Mouse (Mus musculus) frontal cortex, postnatal 14 days (tissue): ENCODE data around the gene Nsdhl.

Experiments
- DNase-seq, 2 experiments: peaks; one replicate each; pipeline ENCODE4 v3.0.0; 2022; ENCODE audit warnings: low spot score in 2 of 2

Gene Nsdhl

GRCm38 (mm10) chrX:72917884-72918681 is at the start of gene Nsdhl, which contains the start of gene Cetn2:
Gene Nsdhl (plus strand): TSS chrX:72918557.
Gene Cetn2 (minus strand): TSS chrX:72918411.
- peak; percentile 80 to 86 for DNase-seq

GRCm38 (mm10) chrX:72895388-72896054 is 22.8 kb upstream of the Nsdhl start:
- peak; percentile 30 to 35 for DNase-seq

- DNase-seq = no peak
Measured at GRCm38 (mm10) chrX:72896055-72896437, 22.3 kb upstream of the Nsdhl start.

- no peak for DNase-seq
Measured at GRCm38 (mm10) chrX:72902530-72902929, 15.8 kb upstream of the Nsdhl start.

GRCm38 (mm10) chrX:72907619-72908403 is 10.5 kb upstream of the Nsdhl start:
- DNase-seq = no peak

- DNase-seq = no peak
Measured at GRCm38 (mm10) chrX:72908404-72908741, 10.0 kb upstream of the Nsdhl start.

GRCm38 (mm10) chrX:72911611-72912010 is 6.7 kb upstream of the Nsdhl start:
- DNase-seq = no peak

- DNase-seq = no peak
Measured at GRCm38 (mm10) chrX:72918682-72919059, 314 bp downstream of the Nsdhl start.

GRCm38 (mm10) chrX:72921391-72921790 is 3.0 kb downstream of the Nsdhl start:
- DNase-seq = no peak

- no peak for DNase-seq
Measured at GRCm38 (mm10) chrX:72953464-72953863, 35.1 kb downstream of the Nsdhl start.

- no peak for DNase-seq
Measured at GRCm38 (mm10) chrX:72956486-72956885, 38.1 kb downstream of the Nsdhl start.

- DNase-seq = no peak
Measured at GRCm38 (mm10) chrX:72960431-72960830, 42.1 kb downstream of the Nsdhl start.

GRCm38 (mm10) chrX:72961511-72961910 is 43.2 kb downstream of the Nsdhl start:
- no peak for DNase-seq

- DNase-seq = no peak
Measured at GRCm38 (mm10) chrX:72962743-72963142, 44.4 kb downstream of the Nsdhl start.

GRCm38 (mm10) chrX:72982831-72983230 is 64.5 kb downstream of the Nsdhl start:
- no peak for DNase-seq

- DNase-seq = no peak
Measured at GRCm38 (mm10) chrX:72985607-72986006, 67.2 kb downstream of the Nsdhl start.

- no peak for DNase-seq
Measured at GRCm38 (mm10) chrX:72986841-72987519, 68.6 kb downstream of the Nsdhl start, which contains the start of gene Zfp185. Gene Zfp185 (plus strand): TSS chrX:72987339.

GRCm38 (mm10) chrX:72987520-72987905 is 69.2 kb downstream of the Nsdhl start:
- DNase-seq = no peak

GRCm38 (mm10) chrX:72988431-72988830 is 70.1 kb downstream of the Nsdhl start:
- no peak for DNase-seq

- DNase-seq = no peak
Measured at GRCm38 (mm10) chrX:72990581-72990980, 72.2 kb downstream of the Nsdhl start.

- no peak for DNase-seq
Measured at GRCm38 (mm10) chrX:72992291-72992919, 74.0 kb downstream of the Nsdhl start.
